Mouse (Mus musculus) Patski (cell line): ENCODE data around the gene Htatip2. TPM values are rescaled to one million over a fixed set of nuclear protein-coding genes. Genes with fewer than 3 reads are reported as not detected.

Experiments
- ATAC-seq: fragments of 100-300 bp; one replicate; pipeline ENCODE4 v1.8.0; 2021
- CTCF ChIA-PET: fragments of 350-600 bp; sonication (Branson Sonifier 250); formaldehyde crosslinking; loops from one replicate; lab custom pipeline; 2022; ENCODE audit warnings: inconsistent platforms; lab: Charles Lee
- POLR2A ChIA-PET: fragments of 350-600 bp; sonication (Branson Sonifier 250); formaldehyde crosslinking; loops from one replicate; lab custom pipeline; 2022; ENCODE audit warnings: antibody characterized with exemption, inconsistent platforms; lab: Charles Lee
- DNase-seq: peaks from one replicate; pipeline ENCODE4 v3.0.0-alpha.2; 2011; ENCODE audit warnings: low read depth, low spot score
- H3K27me3 ChIP-seq: fragments of 371-371 bp; one replicate; pipeline ENCODE4 v1.5.1; 2021
- CTCF ChIP-seq: fragments of 100-300 bp; IDR thresholded peaks from one replicate; pipeline ENCODE4 v1.5.1; 2021
- in situ Hi-C: fragments of 300-500 bp; cut with MboI; formaldehyde crosslinking; loops from 3 replicates; pipeline ENCODE4 v1.11.1; 2018; ENCODE audit warnings: low pct_unique_long_range_greater_than_20kb, mixed read lengths
- polyA plus RNA-seq: library from polyadenylated mRNA; unstranded; gene quantifications from one replicate; pipeline ENCODE4 v1.2.3, GENCODE M21; 2021

The Htatip2 gene
- polyA plus RNA-seq, 1 experiment from 2014 or later: not detected

DNA sequence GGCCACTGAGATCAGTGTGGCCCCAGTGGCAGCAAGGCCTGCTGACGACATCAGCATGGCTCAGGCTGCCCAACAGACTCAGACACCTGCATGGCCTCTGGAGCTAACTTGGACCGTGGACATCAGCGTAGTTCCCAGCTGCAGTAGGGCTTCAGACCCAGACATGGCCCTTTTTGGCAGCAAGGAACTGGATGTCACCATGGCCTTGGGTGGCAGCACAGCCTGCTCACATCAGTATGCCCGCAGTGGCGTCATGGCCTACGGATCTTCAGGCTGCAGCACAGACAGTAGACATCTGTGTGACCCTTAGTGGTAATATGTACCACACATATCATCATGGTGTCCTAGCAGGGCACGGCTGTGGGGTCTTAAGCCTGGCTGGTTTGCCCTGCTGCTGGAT is 26.2 kb downstream of the Htatip2 start:
- TF ChIP-seq CTCF: no peak
- CTCF ChIA-PET: interaction anchor here (1.6 kb wide), 1 partner anchor 138 kb away, joined by 3 read pairs; no protein-coding TSS in a partner anchor
- ATAC-seq (no peak), DNase-seq (no peak)
- in situ Hi-C loops: loop anchor here (5.0 kb wide), 1 partner anchor 137 kb away; no protein-coding TSS in a partner anchor
- POLR2A ChIA-PET: no interaction called here
- no peaks in the 10 kb centered on the region for H3K27me3 ChIP-seq

DNA sequence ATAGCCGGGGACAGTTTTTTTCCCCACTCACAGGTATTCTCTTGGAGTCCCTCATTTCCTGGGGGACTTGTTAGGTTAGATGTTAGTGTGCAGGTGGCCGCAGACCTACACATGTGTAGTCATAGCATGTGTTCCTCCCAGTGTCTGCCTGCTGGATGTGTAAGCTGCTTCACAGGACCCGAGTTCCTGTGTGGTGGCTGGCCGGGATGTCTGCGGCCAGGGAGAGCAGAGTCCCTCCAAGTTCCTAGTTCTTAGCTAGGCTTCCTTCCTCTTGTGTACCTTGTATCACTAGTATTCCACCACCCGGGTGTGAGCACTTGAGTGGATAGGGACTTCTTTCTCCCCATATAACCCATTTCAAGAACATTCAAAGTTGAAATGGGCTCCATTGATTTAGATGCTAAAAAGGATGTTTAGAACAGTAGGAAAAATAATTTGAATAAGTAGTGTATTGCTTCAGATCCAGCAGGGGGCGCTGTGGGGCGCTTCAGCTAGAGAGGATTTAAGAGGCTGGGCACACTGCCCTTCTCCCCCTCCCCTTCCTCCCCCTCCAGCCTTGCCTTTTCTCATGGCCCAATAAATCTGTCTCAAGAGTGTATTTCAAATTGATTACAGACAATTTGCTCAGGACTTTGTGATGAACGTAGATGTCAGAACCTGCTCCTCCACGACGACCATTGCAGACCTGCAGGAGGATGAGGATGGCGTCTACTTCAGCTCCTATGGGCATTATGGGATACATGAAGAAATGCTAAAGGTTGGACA is 27.9 kb downstream of the Htatip2 start:
- TF ChIP-seq CTCF: peak; percentile 75
- CTCF ChIA-PET: interaction anchor here (1.0 to 1.6 kb wide), 5 partner anchors 9 to 136 kb away, joined by 3 to 5 read pairs (median 3); no protein-coding TSS in a partner anchor
- no peaks in the 10 kb centered on the region for H3K27me3 ChIP-seq
- POLR2A ChIA-PET: no interaction called here
- no peak for DNase-seq
- in situ Hi-C loops: loop anchor here (5.0 kb wide), 1 partner anchor 136 kb away; no protein-coding TSS in a partner anchor
- ATAC-seq: no peak

DNA sequence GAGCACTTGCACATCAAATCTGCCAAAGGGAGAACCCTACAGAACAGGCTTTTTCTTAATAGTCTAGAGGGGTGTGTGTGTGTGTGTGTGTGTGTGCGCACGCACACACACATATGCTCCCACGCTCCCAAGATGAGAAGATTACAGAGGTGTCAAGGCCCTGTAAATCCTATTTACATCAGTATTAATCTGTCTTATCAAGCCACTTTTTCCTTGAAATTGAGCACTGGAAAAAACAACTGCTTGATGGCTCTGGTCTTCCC is 28.4 kb downstream of the Htatip2 start:
- POLR2A ChIA-PET: no interaction called here

DNA sequence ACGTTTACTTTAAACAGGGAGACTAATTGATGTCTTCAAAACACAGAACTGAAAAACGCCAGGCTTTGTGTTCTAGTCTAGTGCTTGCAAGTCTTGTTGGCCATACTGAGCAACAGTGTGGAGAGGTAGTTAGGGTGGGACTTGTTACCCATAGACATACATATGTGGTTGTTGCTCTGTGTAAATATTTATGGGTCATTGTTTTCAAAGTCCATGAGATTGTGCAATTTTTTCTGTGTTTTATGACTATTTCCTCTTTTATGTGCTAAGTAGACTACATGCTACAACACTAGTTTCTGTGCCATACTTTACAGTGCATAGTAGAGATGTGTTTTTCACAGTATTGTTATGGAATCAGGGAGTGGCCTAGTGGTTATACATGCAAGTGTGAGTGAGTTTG is 35.4 kb downstream of the Htatip2 start:
- ChIA-PET POLR2A (no interaction called here), CTCF (no interaction called here)
- in situ Hi-C loops: no loop called here
- no peaks in the 10 kb centered on the region for H3K27me3 ChIP-seq
- ATAC-seq (no peak), DNase-seq (no peak)
- no peak for TF ChIP-seq CTCF

More for the DNA sequence above, 28.4 kb downstream of the Htatip2 start:
- CTCF ChIA-PET: interaction anchor here (1.1 to 1.5 kb wide), 2 partner anchors 16 to 53 kb away, joined by 3 read pairs; no protein-coding TSS in a partner anchor
- no peak for TF ChIP-seq CTCF
- H3K27me3 ChIP-seq: no peaks in the 10 kb centered on the region
- ATAC-seq (no peak), DNase-seq (no peak)
- in situ Hi-C loops: loop anchor here (5.0 kb wide), 1 partner anchor 135 kb away; no protein-coding TSS in a partner anchor

DNA sequence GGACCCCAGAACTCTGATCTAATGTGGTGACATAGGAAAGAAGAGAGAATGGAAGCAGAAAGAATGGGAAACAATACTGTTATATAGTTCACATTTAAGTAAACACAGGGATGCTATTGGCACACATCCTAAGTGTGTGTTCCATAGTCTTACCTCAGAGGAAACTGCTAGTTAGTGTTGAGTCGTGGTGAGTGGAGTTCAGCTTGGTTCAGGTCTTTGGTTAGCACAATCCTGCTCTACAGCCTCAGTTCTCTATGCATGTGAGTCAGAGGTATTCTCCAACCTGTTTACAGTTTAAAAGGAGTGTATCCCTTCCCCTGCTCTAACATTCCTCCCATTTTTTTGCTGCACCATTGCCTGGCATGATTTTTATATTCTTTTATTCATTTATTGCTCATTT is 38.3 kb downstream of the Htatip2 start:
- ChIA-PET POLR2A (interaction anchor here (1.3 kb wide), 1 partner anchor 8 kb away, joined by 5 read pairs; no protein-coding TSS in a partner anchor), CTCF (interaction anchor here (1.4 to 2.6 kb wide), 3 partner anchors 8 to 126 kb away, joined by 4 to 7 read pairs (median 4); no protein-coding TSS in a partner anchor)
- in situ Hi-C loops: no loop called here
- no peak for TF ChIP-seq CTCF
- DNase-seq: no peak
- ATAC-seq: peak; percentile 92
- H3K27me3 ChIP-seq: no peaks in the 10 kb centered on the region

DNA sequence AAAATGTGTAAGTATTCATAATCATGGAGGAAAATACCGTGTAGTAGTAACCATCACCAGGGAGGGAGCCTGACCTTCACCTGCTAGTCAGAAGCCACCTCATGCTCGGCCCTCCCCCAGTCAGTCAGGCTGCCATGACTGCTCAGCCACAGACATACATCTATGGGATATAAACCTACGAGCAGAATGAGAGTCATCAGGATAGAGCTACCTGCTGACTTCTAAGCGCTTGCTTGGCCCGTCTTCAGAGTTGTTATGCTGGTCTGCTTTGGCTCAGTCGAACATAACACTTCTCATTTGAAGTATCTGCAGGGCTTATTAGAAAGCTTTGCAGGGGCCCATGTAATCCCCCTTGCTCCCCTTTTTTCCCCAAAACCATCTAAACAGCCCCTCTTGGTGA is 44.6 kb downstream of the Htatip2 start:
- DNase-seq: no peak
- ChIA-PET CTCF (interaction anchor here (1.3 to 1.9 kb wide), 2 partner anchors 17 to 119 kb away, joined by 3 to 6 read pairs; no protein-coding TSS in a partner anchor), POLR2A (no interaction called here)
- ATAC-seq: no peak
- TF ChIP-seq CTCF: no peak
- H3K27me3 ChIP-seq: no peaks in the 10 kb centered on the region
- in situ Hi-C loops: no loop called here

DNA sequence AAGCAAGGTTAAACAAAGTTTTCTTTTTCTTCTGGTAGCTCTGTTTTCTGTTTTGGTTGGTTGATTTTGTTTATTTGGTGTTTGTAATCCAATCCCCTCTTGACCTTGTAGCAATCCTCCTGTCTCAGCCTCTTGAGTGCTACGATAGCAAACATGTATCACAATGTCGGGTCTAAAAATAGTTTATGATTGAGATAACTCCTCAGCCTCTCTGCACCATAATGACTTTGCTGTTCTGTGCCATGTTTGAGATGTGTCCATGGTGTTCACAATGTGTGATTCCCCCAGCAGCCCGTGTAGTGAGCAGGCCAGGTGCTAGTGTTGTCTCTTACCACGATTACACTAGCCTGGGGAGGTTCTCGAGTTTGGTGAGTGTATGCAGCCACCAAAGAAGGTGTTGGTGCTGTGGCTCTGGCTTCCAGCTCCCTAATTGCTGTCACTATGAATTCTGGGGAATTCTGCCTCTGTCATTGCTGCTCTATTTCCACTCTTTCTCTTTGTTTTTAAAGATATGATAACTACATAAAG is 45.8 kb downstream of the Htatip2 start:
- ChIA-PET POLR2A (interaction anchor here (1.5 kb wide), 1 partner anchor 8 kb away, joined by 5 read pairs; no protein-coding TSS in a partner anchor), CTCF (interaction anchor here (0.9 to 1.5 kb wide), 4 partner anchors 8 to 50 kb away, joined by 3 to 7 read pairs (median 3); no protein-coding TSS in a partner anchor)
- DNase-seq: no peak
- TF ChIP-seq CTCF: no peak
- in situ Hi-C loops: no loop called here
- no peak for ATAC-seq
- H3K27me3 ChIP-seq: no peaks in the 10 kb centered on the region

DNA sequence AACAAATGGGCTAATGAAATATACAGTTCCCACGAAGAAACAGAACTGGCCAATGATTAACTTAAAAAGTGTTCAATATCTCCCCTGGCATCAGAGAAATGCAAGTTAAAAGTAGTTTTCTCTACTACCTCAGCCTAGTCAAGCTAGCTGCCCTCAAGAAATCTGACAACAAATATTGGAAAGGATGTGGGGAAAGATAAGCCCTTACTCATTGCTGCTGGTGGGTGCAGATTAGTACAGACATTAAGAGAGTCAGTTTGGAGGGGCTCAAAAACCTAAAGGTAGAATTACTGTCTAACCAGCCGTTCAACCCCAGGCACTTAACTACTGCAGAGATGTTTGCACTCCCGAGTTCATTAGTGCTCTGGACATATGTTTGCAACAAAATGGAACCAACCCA is 46.7 kb downstream of the Htatip2 start:
- H3K27me3 ChIP-seq: no peaks in the 10 kb centered on the region
- DNase-seq (no peak), ATAC-seq (no peak)
- CTCF ChIA-PET: interaction anchor here (0.9 to 1.5 kb wide), 3 partner anchors 9 to 51 kb away, joined by 3 to 7 read pairs (median 3); no protein-coding TSS in a partner anchor
- POLR2A ChIA-PET: interaction anchor here (1.5 kb wide), 1 partner anchor 9 kb away, joined by 5 read pairs; no protein-coding TSS in a partner anchor
- in situ Hi-C loops: no loop called here
- no peak for TF ChIP-seq CTCF

DNA sequence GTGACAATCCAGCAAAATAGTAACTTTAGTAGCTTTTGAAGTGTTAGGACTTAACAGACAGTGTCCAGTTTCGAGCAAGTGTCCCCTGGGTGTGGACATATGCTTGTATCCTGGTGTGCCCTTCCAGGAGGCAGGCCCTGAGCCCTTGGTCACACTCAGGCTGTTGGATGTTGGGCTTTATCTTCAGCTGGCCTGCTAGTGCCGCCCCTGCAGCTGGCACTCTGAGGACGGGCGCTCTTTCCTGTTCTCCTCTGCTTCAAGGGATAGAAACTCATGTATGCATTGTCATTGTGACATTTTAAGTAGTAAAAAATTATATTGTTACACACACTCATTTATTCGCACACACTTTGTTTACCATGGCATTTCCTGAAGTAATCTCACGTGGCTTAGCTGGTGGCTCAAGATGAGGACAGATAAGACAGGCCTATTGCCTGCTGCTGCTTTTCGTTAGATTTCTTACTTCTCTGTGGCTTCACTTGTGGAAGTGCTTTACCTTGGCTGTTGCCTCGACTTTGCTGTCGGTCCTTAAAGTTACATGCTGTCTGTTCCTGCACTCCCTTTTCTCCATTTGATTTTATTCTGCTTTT is 48.3 kb downstream of the Htatip2 start:
- ChIA-PET POLR2A (no interaction called here), CTCF (interaction anchor here (2.5 kb wide), 1 partner anchor 8 kb away, joined by 9 read pairs; no protein-coding TSS in a partner anchor)
- no peak for ATAC-seq
- in situ Hi-C loops: no loop called here
- no peaks in the 10 kb centered on the region for H3K27me3 ChIP-seq
- no peak for DNase-seq
- TF ChIP-seq CTCF: no peak

DNA sequence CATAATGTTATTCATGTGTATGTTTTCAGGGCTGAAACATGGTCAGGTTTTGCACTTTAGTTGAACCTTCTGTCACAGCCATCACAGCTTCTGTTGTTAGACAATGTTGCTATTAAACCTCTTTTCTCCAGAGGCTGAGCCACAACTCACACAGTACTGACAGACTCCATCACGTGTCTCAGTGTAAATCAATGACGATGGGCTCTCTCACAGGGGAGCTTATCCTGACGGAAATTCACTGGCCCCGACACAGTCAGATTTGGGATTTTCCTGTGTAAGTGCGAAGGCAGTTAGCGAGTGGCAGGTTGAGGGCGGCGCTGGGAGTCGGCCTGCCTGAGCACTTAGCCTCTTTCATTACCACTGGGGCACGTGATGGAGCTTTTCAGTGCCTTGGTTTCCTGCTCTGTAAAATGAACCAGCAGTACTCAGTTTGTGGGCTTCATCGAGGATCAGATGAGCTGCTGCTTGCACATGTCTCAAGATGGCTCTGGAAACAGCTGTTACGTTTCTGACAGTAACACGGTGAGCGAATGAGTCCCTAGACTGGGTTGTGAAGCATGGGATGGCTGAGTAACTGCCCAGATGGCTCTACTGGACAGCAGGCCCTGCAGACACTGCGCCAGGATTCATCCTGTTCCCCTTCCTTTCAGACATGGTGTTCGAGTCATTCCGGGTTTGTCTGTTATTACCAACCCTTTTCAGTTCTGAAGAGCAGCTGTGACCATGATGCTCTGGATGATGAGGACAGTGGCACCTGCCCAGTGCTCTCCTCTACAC is 49.1 kb downstream of the Htatip2 start:
- ATAC-seq (no peak), DNase-seq (no peak)
- ChIA-PET CTCF (interaction anchor here (1.4 to 2.9 kb wide), 3 partner anchors 9 to 119 kb away, joined by 3 to 9 read pairs (median 7); no protein-coding TSS in a partner anchor), POLR2A (no interaction called here)
- TF ChIP-seq CTCF: no peak
- H3K27me3 ChIP-seq: no peaks in the 10 kb centered on the region
- in situ Hi-C loops: no loop called here
